Mouse (Mus musculus): Measurements from ENCODE around the gene Gm6812. TPM values are rescaled to one million over a fixed set of nuclear protein-coding genes. Genes with fewer than 3 reads are reported as not detected.

Gene Gm6812
- not detected in 2 replicates for polyA plus RNA-seq (2012; rRNA removed)

GRCm38 (mm10) chrX:68892953-68893352, at the start of gene Gm6812:
TSS of gene Gm6812 (minus strand) at chrX:68893053.

Other genes starting within 250 kb of the Gm6812 start
- 52.9 and 57.4 TPM in 2 replicates for gene Fmr1, start 214.5 kb downstream of the Gm6812 start, polyA plus RNA-seq (2012; rRNA removed)
- gene Fmr1nb, start 131.2 kb downstream of the Gm6812 start, polyA plus RNA-seq (2012; rRNA removed), result 0.10 and 0.21 TPM in 2 replicates
- gene Gm14698, start 72.0 kb downstream of the Gm6812 start, polyA plus RNA-seq (2012; rRNA removed), result 0.76 and 0.90 TPM in 2 replicates